Mouse (Mus musculus) MEL (cell line): ENCODE data around the gene Gm47289.

Source experiments
- BHLHE40 ChIP-seq: IDR thresholded peaks from 2 replicates; pipeline ENCODE4 v1.6.1; 2012; ENCODE audit warnings: low read depth, mild to moderate bottlenecking, inconsistent platforms, low read length, improper control_type of control experiment, borderline replicate concordance
- CHD2 ChIP-seq: IDR thresholded peaks from 2 replicates; pipeline ENCODE4 v1.6.1; 2011; ENCODE audit warnings: low read length, improper control_type of control experiment
- CTCF ChIP-seq, 3 experiments: IDR thresholded peaks in 2 of 3; conservative IDR thresholded peaks in 1 of 3; 2 replicates each; pipeline ENCODE4 v1.5.1; 2011 to 2012; ENCODE audit warnings: low read length in 3 of 3, low read depth in 2 of 3, mild to moderate bottlenecking in 2 of 3, improper control_type of control experiment in 1 of 3, inconsistent platforms in 1 of 3, mixed read lengths in 1 of 3, moderate library complexity in 1 of 3; ENCODE audit not compliant: control insufficient read depth in 1 of 3, insufficient read depth in 1 of 3, poor library complexity in 1 of 3, severe bottlenecking in 1 of 3
- ELF1 ChIP-seq: IDR thresholded peaks from 2 replicates; pipeline ENCODE4 v1.6.1; 2014; ENCODE audit warnings: low read depth, mild to moderate bottlenecking, inconsistent platforms, low read length, improper control_type of control experiment, moderate library complexity
- GATA1 ChIP-seq: IDR thresholded peaks from 2 replicates; pipeline ENCODE4 v1.6.1; 2011; ENCODE audit warnings: low read depth, low read length, improper control_type of control experiment
- MXI1 ChIP-seq: IDR thresholded peaks from 2 replicates; pipeline ENCODE4 v1.6.1; 2011; ENCODE audit warnings: mild to moderate bottlenecking, low read depth, low read length, improper control_type of control experiment
- POLR2A ChIP-seq, 2 experiments: IDR thresholded peaks; 2 replicates each; pipeline ENCODE4 v1.6.1; 2011 to 2012; ENCODE audit warnings: low read length in 2 of 2, mild to moderate bottlenecking in 2 of 2, control low read depth in 1 of 2, improper control_type of control experiment in 1 of 2, low read depth in 1 of 2, moderate library complexity in 1 of 2; ENCODE audit not compliant: control insufficient read depth in 1 of 2, insufficient read depth in 1 of 2, poor library complexity in 1 of 2
- POLR2AphosphoS2 ChIP-seq: IDR thresholded peaks from 2 replicates; pipeline ENCODE4 v1.6.1; 2011; ENCODE audit warnings: low read length, improper control_type of control experiment
- SMC3 ChIP-seq: IDR thresholded peaks from 2 replicates; pipeline ENCODE4 v1.6.1; 2011; ENCODE audit warnings: low read depth, low read length, improper control_type of control experiment
- TAL1 ChIP-seq: IDR thresholded peaks from 2 replicates; pipeline ENCODE4 v1.6.1; 2012; ENCODE audit warnings: mild to moderate bottlenecking, inconsistent platforms, low read length, moderate library complexity, mixed read lengths
- USF1 ChIP-seq: IDR thresholded peaks from 2 replicates; pipeline ENCODE4 v1.6.1; 2014; ENCODE audit warnings: low read depth, mild to moderate bottlenecking, inconsistent platforms, low read length, improper control_type of control experiment, moderate library complexity

- TF ChIP-seq POLR2A (IDR thresholded peaks at IDR 0.05; ENCODE audit: control insufficient read depth in 1 of 2, insufficient read depth in 1 of 2, low read depth in 1 of 2, low read length in 2 of 2, poor library complexity in 1 of 2) (no peak), TAL1 (no peak), ELF1 (no peak), CTCF (IDR thresholded peaks at IDR 0.05 in 2 of 3, conservative IDR thresholded peaks at IDR 0.05 in 1 of 3; ENCODE audit: control insufficient read depth in 1 of 3, insufficient read depth in 1 of 3, low read depth in 2 of 3, low read length in 3 of 3, poor library complexity in 1 of 3, severe bottlenecking in 1 of 3) (no peak), MXI1 (no peak), BHLHE40 (no peak), CHD2 (no peak), SMC3 (no peak), USF1 (no peak), GATA1 (no peak), POLR2AphosphoS2 (no peak)
Measured at GRCm38 (mm10) chr9:119155826-119156225, 3.1 kb upstream of the Gm47289 start.
